8 mouse cellular contexts compared by ENCODE assay signal in the genomic region with DNA sequence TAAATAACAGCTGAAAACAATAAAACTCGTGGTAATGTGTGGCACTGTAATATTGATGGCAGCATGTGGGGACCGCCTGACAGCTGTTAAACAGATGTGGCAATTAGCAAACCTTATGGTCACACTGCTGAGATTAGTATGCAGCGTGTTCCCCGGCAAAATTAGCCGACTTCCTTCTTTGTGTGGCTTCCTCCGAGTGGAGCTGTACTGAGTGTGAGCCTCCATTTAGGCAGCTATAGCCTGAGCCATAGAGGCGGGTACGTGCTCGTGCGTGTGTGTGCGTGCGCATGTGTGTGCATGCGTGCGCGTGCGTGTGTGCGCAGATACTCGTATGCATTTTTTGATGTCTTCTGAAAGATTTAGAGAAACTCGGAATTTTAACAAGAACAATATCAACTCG. TPM values are rescaled to one million over a fixed set of nuclear protein-coding genes. Genes with fewer than 3 reads are reported as not detected.
DNase-seq lines count a peak whose midpoint lies in the region; ATAC-seq and TF ChIP-seq lines count a peak whose summit lies in the region.

No protein-coding gene starts in this region.

- no peaks in the 10 kb centered on the region for H3K9me3 ChIP-seq in intestine, embryonic 15.5 days

- no peak for TF ChIP-seq CTCF in gastrocnemius, adult 2 months (IDR thresholded peaks at IDR 0.05)

- no peaks in the 10 kb centered on the region for H3K4me1 ChIP-seq in intestine, embryonic 15.5 days (replicated peaks)

- no peak overlapping the region for H3K4me2 ChIP-seq in intestine, embryonic 15.5 days (replicated peaks)

- intact Hi-C loops in gastrocnemius, adult 2 months (cut with DNase I) = no loop called here

- peak overlapping the region; percentile 75 for H3K27ac ChIP-seq in gastrocnemius, adult 2 months
- no peak overlapping the region for H3K27ac ChIP-seq in intestine, embryonic 15.5 days

- DNase-seq in adrenal gland, postnatal 14 days = peak; percentile 6
- no peak for DNase-seq in adrenal gland, postnatal 36 days
- DNase-seq in CD4-positive helper T cell, adult 2 months (ENCODE audit: low read depth, low spot score) = peak; percentile 14
- DNase-seq in gastrocnemius, adult 2 months = peak; percentile 51
- DNase-seq in kidney, postnatal 14 days = peak; percentile 23
- no peak for DNase-seq in right cerebral cortex, adult 18-20 months
- DNase-seq in thymus, postnatal 36 days = no peak

- WGBS in intestine, embryonic 15.5 days = 78% methylated on average over 20 of the region's 20 CpGs

- no peaks in the 10 kb centered on the region for H3K27me3 ChIP-seq in intestine, embryonic 15.5 days (replicated peaks)

- H3K9ac ChIP-seq in intestine, embryonic 15.5 days = no peak overlapping the region

- no peak for ATAC-seq in intestine, embryonic 15.5 days

- H3K36me3 ChIP-seq in intestine, embryonic 15.5 days = no peaks in the 10 kb centered on the region

- peak overlapping the region; percentile 65 for H3K4me3 ChIP-seq in gastrocnemius, adult 2 months
- no peak overlapping the region for H3K4me3 ChIP-seq in intestine, embryonic 15.5 days (replicated peaks)

RNA-seq across cellular contexts. Expression of gene Zfp64, which starts 53.4 kb away (rescaled TPM):
- total RNA-seq in adrenal gland, postnatal 14 days (2021) = 17.2 and 19.7 TPM in 2 replicates
- total RNA-seq in adrenal gland, postnatal 36 days (2021) = 10 to 100 TPM; 16.9 to 18.4 TPM
- total RNA-seq in gastrocnemius, adult 2 months (2021) = 1 to 10 TPM; 7.6 to 8.4 TPM
- polyA plus RNA-seq in intestine, embryonic 15.5 days (2015; fragmentation: Nextera tagmentation; extraction: Ambion mirVana) = 29.3 and 31.9 TPM in 2 replicates

Comparison
In these comparisons a context has a peak if more than half of its experiments do, and no peak if none do; other contexts are left out.
1. DNase-seq: peak in adrenal gland, postnatal 14 days (single experiment), CD4-positive helper T cell, adult 2 months (single experiment), gastrocnemius, adult 2 months (single experiment) and kidney, postnatal 14 days (single experiment); none in adrenal gland, postnatal 36 days (0 of 2), right cerebral cortex, adult 18-20 months (single experiment) and thymus, postnatal 36 days (0 of 2).